Mouse (Mus musculus): ENCODE results near the gene Clptm1.

DNA sequence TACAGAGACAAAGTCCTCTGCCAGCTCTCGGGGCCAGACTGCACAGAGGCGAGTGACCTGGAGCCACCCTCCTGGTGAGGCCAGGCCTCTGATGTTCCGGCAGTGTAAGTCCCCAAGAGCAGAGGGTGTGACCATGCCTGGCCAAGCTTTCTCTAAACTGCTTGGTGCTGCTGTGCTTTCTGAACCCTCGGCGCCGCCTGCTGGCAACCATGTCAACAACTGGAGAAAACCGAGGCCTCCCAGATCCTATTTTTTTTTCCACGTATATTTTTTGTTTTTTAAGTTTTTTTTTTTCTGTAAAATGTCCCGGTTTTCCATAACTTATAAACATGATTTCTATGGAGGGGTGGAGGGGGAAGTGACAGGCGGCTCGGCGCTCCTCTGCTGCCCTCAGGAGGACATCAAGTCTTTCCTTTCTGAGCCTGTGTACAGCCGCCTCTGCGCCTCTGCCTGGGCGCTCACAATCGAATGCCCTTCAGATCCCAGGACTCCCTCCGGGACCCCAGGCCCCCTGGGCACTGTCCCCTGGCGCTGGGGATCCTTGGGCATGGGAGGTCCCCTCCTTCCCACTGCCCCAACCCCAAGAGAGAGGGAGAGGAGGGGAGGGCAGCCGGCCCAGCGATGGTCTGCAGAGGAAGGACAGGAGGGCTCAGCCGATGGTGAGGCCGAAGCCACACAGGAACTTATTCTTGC is 36.4 kb upstream of the Clptm1 start:
- TF ChIP-seq CTCF (IDR thresholded peaks at IDR 0.05; ENCODE audit: borderline replicate concordance, control insufficient read depth, extremely low read depth, insufficient read depth, low read length, poor library complexity) = peak; percentile 67; the same call in 1 of the 2 replicates
- TF ChIP-seq POLR2A (IDR thresholded peaks at IDR 0.05; ENCODE audit: control insufficient read depth, extremely low read depth, insufficient read depth, low read length, poor library complexity) = no peak

All from thymus, adult 2 months (tissue).